Mouse (Mus musculus): ENCODE measurements at regions not wholly inside any gene's neighbourhood (a gene's known extent, or its start where the extent isn't known, plus 50 kb on each side); places are given as distances from the start of the nearest gene placed in this dataset.

DNA sequence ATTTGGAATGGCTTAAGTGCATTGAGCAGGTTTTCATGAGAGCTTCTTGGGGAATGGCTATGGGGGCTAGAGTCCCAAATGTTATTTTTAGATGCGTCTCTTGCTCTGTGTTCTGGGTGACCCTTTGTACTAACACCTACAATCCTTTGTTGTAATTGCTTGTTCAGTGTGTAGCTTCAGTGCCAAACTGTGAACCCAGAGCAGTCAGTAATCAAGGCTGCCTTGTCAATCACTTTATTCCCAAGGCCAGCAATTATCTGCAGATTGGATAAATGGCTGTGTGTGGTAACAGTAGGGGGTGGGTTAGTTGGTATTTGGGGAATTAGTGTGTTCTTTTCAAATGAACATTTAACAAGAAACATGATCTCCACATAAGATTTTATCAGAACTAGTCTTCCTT lies 390.4 kb downstream of the Poteg start:
- no peak overlapping the region for H3K27ac ChIP-seq
- H3K27me3 ChIP-seq = no peaks in the 10 kb centered on the region
- H3K4me3 ChIP-seq = no peak overlapping the region
- WGBS = 44% methylated on average over 1 of the region's 1 CpGs
- ATAC-seq (ENCODE audit: insufficient number of reproducible peaks, insufficient read depth, low FRiP score, low TSS enrichment, low read depth) = no peak
- no peak overlapping the region for H3K9ac ChIP-seq
- H3K9me3 ChIP-seq = no peaks in the 10 kb centered on the region
- no peak overlapping the region for H3K4me2 ChIP-seq
- no peaks in the 10 kb centered on the region for H3K4me1 ChIP-seq
- H3K36me3 ChIP-seq = no peaks in the 10 kb centered on the region

DNA sequence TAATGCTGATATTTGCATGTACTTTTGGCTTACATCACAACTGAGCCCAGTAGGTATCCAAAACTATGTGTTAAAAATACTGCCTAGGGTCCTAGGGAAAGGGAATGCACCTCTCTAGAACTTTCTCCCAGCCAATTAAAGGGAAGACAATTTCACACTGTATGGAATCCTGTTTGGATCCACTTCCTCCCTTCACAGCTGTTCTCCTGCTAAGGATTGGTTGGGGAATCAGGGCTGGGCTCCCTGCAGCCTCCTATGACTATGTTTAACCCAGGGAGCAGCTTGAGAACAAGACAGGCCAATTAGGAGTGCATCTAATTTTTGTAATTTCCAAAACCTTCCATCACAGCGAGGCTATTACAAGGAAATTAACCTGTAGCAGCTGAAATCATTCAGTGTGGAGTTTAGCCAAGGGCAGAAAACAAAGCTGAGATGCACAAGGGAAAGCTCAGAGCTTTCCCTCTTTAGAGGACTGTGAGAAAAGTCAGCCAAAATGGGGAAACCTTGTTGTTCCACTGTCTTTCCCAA lies 419.1 kb downstream of the Poteg start:
- ATAC-seq (ENCODE audit: insufficient number of reproducible peaks, insufficient read depth, low FRiP score, low TSS enrichment, low read depth) = no peak
- no peaks in the 10 kb centered on the region for H3K36me3 ChIP-seq
- no peaks in the 10 kb centered on the region for H3K4me1 ChIP-seq
- no peak overlapping the region for H3K27ac ChIP-seq
- H3K4me2 ChIP-seq = no peak overlapping the region
- no peaks in the 10 kb centered on the region for H3K27me3 ChIP-seq
- H3K4me3 ChIP-seq = no peak overlapping the region
- no peak overlapping the region for H3K9ac ChIP-seq
- 20% methylated on average over 1 of the region's 1 CpGs for WGBS
- no peaks in the 10 kb centered on the region for H3K9me3 ChIP-seq

DNA sequence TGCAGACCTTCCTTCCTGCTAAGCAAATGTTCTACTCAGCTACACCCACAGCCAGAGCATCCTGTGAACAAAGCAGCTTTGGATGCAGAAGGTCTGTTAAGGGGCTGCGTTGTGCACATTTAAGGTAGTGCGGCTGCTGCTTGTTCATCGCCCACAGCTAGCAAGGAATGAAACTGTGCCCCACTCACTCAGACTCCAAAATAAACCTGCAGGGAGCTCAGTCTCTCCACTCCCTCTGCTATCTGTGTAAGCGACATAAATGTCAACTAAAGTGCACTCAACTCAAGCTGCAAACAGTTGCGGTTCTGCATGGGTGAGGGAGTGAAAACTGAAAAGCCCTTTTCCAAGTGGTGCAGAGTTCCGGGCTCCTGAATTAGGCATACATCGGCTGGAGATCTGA lies 421.1 kb downstream of the Poteg start:
- H3K9me3 ChIP-seq = no peaks in the 10 kb centered on the region
- no peak overlapping the region for H3K4me2 ChIP-seq
- no peak overlapping the region for H3K4me3 ChIP-seq
- no peak overlapping the region for H3K9ac ChIP-seq
- H3K4me1 ChIP-seq = no peaks in the 10 kb centered on the region
- no peak overlapping the region for H3K27ac ChIP-seq
- H3K27me3 ChIP-seq = no peaks in the 10 kb centered on the region
- no peak for ATAC-seq (ENCODE audit: insufficient number of reproducible peaks, insufficient read depth, low FRiP score, low TSS enrichment, low read depth)
- 89% methylated on average over 7 of the region's 7 CpGs for WGBS
- no peaks in the 10 kb centered on the region for H3K36me3 ChIP-seq

DNA sequence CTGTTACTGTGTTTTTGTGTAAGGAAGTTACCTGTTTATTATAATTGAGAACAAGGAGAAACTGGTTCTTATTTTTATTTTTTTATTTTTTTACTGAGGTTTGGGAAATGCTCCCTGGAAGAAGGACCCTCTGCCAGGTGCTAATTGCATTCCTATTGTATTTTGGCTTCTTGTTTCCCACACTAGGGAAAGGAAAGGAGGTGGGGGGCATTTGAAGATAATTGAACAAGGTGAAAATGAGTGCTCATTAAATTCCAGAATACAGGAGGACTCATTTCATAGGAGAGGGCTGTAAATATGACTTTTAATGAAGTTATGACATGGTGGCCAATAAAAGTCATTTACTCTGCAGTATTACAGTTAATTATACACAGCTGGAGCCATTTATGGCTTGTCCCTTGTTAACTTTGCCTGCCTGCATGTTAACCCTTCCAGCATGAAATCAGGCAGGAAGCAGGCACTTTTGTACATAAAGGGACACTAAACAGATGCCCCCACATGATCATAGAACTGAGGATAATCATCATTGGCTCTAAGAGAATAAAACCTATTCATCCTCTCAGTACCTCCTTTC lies 430.3 kb downstream of the Poteg start:
- H3K36me3 ChIP-seq = no peaks in the 10 kb centered on the region
- H3K27ac ChIP-seq = no peak overlapping the region
- H3K9ac ChIP-seq = no peak overlapping the region
- H3K4me2 ChIP-seq = no peak overlapping the region
- H3K9me3 ChIP-seq = no peaks in the 10 kb centered on the region
- no peak for ATAC-seq (ENCODE audit: insufficient number of reproducible peaks, insufficient read depth, low FRiP score, low TSS enrichment, low read depth)
- H3K4me3 ChIP-seq = no peak overlapping the region
- peaks cover 3% of the 10 kb centered on the region; the same call in 1 of the 2 replicates for H3K4me1 ChIP-seq
- H3K27me3 ChIP-seq = no peaks in the 10 kb centered on the region

DNA sequence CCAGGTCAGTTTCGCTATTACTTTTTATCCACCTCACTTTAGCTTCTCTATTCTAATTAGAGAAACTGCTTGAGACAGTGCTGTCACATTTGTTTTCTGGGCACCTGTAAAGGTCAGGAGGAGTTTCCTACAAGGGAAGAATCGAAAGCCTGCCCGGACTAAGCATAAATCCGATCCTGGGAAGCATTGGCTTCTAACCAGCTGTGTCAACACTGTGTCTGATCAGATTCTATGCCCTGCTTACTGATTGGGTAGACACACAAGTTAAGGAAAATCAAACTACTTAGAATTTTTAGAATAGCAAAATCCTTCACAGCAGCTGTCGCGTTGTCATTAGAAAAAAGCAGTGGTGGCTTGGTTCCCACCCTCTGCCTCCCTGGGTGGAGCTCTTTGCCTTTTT lies 441.8 kb downstream of the Poteg start:
- Histone ChIP-seq H3K36me3 (no peaks in the 10 kb centered on the region), H3K9me3 (no peaks in the 10 kb centered on the region), H3K9ac (no peak overlapping the region), H3K4me2 (no peak overlapping the region), H3K4me1 (no peaks in the 10 kb centered on the region), H3K27me3 (no peaks in the 10 kb centered on the region), H3K27ac (no peak overlapping the region), H3K4me3 (no peak overlapping the region)
- 71% methylated on average over 6 of the region's 6 CpGs for WGBS
- ATAC-seq (ENCODE audit: insufficient number of reproducible peaks, insufficient read depth, low FRiP score, low TSS enrichment, low read depth) = no peak

DNA sequence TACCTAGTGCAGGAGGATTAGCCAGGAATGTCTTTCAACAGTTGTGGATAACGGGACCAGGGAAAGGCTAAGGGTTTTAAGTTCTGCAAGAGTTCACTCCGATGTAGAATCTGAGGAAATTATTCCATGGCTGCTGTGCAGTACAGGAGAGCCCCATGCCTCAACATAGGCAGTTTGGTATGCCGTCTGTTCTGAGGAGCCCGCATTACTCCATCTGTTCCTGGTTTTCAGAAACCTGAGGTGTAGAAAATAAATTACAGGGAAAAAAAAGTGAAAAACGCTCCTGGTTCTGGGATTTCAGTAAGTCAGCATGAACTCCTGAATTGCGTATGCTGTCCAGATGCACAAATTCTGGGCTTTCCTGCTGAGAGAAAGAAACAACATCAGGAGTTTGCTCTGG lies 446.9 kb downstream of the Poteg start:
- H3K36me3 ChIP-seq = no peaks in the 10 kb centered on the region
- H3K27me3 ChIP-seq = no peaks in the 10 kb centered on the region
- no peaks in the 10 kb centered on the region for H3K9me3 ChIP-seq
- 22% methylated on average over 6 of the region's 6 CpGs for WGBS
- no peak overlapping the region for H3K27ac ChIP-seq
- no peak overlapping the region for H3K4me2 ChIP-seq
- no peak overlapping the region for H3K4me3 ChIP-seq
- no peak overlapping the region for H3K9ac ChIP-seq
- no peak for ATAC-seq (ENCODE audit: insufficient number of reproducible peaks, insufficient read depth, low FRiP score, low TSS enrichment, low read depth)
- H3K4me1 ChIP-seq = no peaks in the 10 kb centered on the region

DNA sequence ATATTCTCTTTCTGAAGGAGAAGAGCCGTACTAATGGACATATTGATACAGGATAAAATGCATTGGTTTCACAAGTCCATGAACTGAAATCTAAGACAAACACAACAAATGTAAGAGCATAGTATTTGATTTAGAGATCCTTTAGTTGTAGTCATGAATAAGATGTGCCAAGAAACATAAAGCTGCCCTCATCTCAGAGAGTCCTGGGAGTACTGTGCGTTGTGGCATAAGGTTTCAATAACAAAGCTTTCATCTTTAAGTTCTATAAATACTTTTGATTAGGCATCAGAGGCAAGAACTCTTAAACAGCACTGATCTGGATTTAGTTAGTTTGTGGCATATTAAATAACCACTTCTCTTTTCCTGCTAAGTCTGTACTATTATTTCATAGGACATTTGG lies 452.6 kb downstream of the Poteg start:
- Histone ChIP-seq H3K27ac (no peak overlapping the region), H3K4me1 (no peaks in the 10 kb centered on the region), H3K9me3 (no peaks in the 10 kb centered on the region), H3K4me2 (no peak overlapping the region), H3K4me3 (no peak overlapping the region), H3K9ac (no peak overlapping the region), H3K27me3 (no peaks in the 10 kb centered on the region), H3K36me3 (no peaks in the 10 kb centered on the region)
- no peak for ATAC-seq (ENCODE audit: insufficient number of reproducible peaks, insufficient read depth, low FRiP score, low TSS enrichment, low read depth)
- WGBS = 37% methylated on average over 2 of the region's 2 CpGs

DNA sequence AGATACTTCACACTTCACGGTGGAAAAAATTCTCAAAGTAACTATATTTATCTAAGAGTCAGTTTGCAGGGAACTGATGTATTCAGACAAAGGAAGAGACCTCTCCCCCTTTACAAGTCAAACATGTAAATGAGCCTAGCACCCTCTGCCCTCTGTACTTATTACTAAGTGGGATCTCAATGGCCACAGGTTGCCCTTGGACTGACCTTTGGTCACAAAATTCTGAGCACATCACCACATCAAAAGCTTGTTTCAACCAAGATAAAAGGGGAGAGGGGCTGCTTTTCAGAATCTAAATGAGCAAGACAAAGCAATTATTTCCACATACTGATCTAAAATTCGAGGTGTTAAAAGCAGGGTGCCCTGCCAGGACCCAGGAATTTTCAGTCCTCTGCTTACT lies 456.3 kb downstream of the Poteg start:
- H3K9me3 ChIP-seq = no peaks in the 10 kb centered on the region
- 38% methylated on average over 2 of the region's 2 CpGs for WGBS
- H3K27me3 ChIP-seq = no peaks in the 10 kb centered on the region
- H3K27ac ChIP-seq = no peak overlapping the region
- H3K9ac ChIP-seq = no peak overlapping the region
- no peaks in the 10 kb centered on the region for H3K36me3 ChIP-seq
- H3K4me3 ChIP-seq = no peak overlapping the region
- ATAC-seq (ENCODE audit: insufficient number of reproducible peaks, insufficient read depth, low FRiP score, low TSS enrichment, low read depth) = no peak
- H3K4me1 ChIP-seq = no peaks in the 10 kb centered on the region
- no peak overlapping the region for H3K4me2 ChIP-seq

DNA sequence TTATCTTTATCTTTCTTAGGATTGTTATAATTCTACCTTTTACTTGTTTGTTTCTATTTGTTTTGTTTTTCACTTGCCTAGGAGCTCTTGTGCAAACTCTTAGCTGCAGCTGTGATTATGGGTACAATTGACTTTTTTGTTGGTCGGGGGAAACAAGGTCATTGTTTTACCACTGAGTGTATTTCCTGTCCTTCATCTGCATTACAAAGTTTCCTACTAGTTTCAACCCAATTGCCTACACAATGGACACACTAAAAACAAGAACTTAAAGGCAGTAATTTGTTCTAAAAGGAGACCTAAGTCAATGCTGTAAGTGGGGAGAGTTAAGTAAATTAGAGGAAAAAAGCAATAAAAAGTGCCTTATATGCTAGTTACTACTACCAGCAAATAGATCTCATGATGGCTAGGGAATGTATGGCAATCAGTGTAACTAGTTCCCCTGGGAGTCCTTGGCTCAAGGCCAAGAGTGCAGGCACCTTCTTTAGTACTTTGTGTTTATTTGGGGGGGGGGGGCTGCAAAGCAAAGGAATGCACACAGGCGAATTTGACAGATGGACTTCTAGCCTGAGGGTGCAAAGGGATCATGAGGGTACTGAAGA lies 462.0 kb downstream of the Poteg start:
- no peak for ATAC-seq (ENCODE audit: insufficient number of reproducible peaks, insufficient read depth, low FRiP score, low TSS enrichment, low read depth)
- Histone ChIP-seq H3K4me1 (no peaks in the 10 kb centered on the region), H3K27me3 (no peaks in the 10 kb centered on the region), H3K4me2 (no peak overlapping the region), H3K9me3 (no peaks in the 10 kb centered on the region), H3K27ac (no peak overlapping the region), H3K4me3 (no peak overlapping the region), H3K36me3 (no peaks in the 10 kb centered on the region), H3K9ac (no peak overlapping the region)
- WGBS = 22% methylated on average over 2 of the region's 2 CpGs

DNA sequence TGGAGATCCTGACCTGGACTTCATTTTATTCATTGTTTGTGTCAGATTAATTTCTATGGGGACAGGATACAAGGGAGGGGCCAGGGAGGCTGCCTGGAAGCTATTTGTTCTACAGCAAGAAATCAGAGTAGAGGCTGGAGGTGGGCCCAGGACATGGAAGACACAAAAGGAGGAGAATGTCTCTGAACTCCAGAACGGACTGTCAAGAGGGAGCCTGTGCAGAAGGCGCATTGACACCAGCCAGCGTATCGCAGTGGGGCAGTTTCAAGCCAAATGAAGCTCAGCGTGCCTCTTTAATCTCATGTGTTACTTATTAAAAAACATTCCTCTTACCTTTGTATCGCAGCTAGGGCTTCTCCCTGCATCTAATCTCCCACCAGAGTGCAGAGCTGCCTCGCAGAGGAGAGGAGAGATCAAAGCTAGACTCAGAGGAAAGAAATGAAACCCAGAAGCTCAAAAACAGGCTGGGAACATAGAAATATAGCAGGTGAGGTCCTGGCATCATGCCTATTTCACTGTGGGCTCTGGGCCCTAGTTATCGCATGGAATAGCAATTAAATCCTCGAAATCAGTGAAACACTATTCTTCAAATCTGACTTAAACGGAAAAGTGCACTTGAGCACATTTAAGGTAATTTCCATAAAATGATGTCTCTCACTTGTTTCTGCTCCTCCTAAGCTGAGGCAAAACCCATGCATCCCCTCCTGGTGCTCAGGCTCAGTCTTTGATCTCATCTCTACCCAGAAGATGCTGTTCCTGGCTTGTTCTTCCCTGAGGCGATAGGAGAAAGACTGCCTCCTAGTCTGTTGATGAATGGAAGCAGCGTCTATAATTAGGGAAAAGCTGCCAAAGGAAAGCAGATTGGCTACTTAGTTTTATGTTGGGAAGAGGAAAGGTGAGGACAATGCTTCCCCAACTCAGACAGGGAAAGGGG lies 491.4 kb downstream of the Poteg start:
- 20% methylated on average over 12 of the region's 12 CpGs for WGBS
- Histone ChIP-seq H3K27ac (no peak overlapping the region), H3K27me3 (no peaks in the 10 kb centered on the region), H3K4me2 (peak overlapping the region; percentile 11; the same call in 1 of the 2 replicates), H3K4me3 (no peak overlapping the region), H3K9ac (no peak overlapping the region), H3K4me1 (peaks cover 5% of the 10 kb centered on the region; the same call in 1 of the 2 replicates), H3K36me3 (no peaks in the 10 kb centered on the region), H3K9me3 (no peaks in the 10 kb centered on the region)
- no peak for ATAC-seq (ENCODE audit: insufficient number of reproducible peaks, insufficient read depth, low FRiP score, low TSS enrichment, low read depth)

DNA sequence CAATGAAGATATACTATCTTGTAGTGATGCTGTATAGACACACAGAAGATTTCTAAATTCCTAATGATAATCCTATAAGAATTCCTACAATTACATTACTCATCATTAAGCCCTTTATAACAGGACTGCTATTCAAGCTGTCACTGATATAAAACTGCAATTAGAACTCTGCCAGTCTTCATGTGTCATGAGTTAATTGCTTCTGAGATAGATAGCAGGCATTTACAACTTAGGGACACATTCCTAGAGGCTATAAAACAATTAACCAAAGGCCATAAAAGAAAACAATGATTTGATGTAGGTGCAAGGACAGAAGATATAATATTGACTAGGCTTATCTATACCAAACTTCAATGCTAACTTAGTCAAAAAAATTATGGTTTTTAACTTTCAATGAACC lies 507.5 kb downstream of the Poteg start:
- no peak overlapping the region for H3K9ac ChIP-seq
- no peak for ATAC-seq (ENCODE audit: insufficient number of reproducible peaks, insufficient read depth, low FRiP score, low TSS enrichment, low read depth)
- H3K27ac ChIP-seq = no peak overlapping the region

DNA sequence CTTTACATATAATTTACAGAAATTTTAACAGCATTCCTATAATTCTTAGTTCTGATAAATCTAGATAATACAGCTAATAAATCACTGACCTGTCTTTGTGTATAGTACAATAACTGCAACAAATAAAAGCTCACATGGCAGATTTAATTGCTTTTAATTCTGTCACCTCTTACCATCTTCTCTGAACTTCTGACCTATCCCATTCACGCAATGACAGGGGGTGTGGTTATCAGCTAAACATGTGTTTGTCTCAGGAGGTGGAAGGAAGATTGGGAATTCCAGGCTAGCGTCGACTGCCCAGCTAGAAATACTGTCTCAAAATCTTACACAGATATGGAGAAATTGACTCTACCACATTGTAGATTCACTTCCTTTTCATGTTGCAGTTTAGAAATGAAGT lies 533.5 kb downstream of the Poteg start:
- no peaks in the 10 kb centered on the region for H3K4me1 ChIP-seq
- H3K27ac ChIP-seq = no peak overlapping the region
- no peak overlapping the region for H3K9ac ChIP-seq
- no peak for ATAC-seq (ENCODE audit: insufficient number of reproducible peaks, insufficient read depth, low FRiP score, low TSS enrichment, low read depth)
- 43% methylated on average over 3 of the region's 3 CpGs for WGBS
- no peak overlapping the region for H3K4me2 ChIP-seq
- no peaks in the 10 kb centered on the region for H3K27me3 ChIP-seq
- no peak overlapping the region for H3K4me3 ChIP-seq
- no peaks in the 10 kb centered on the region for H3K9me3 ChIP-seq
- no peaks in the 10 kb centered on the region for H3K36me3 ChIP-seq

More for the DNA sequence above, 507.5 kb downstream of the Poteg start:
- no peak overlapping the region for H3K4me2 ChIP-seq
- no peak overlapping the region for H3K4me3 ChIP-seq
- H3K9me3 ChIP-seq = no peaks in the 10 kb centered on the region; the same call in 1 of the 2 replicates
- no peaks in the 10 kb centered on the region for H3K27me3 ChIP-seq
- no peaks in the 10 kb centered on the region for H3K4me1 ChIP-seq
- H3K36me3 ChIP-seq = no peaks in the 10 kb centered on the region
